Mouse (Mus musculus): Measurements from ENCODE around the gene Nbea. TPM values are rescaled to one million over a fixed set of nuclear protein-coding genes. Genes with fewer than 3 reads are reported as not detected.

Nbea gene
- total and polyA plus RNA-seq, 3 experiments, result 0.04 to 0.27 TPM; not detected in 1

DNA sequence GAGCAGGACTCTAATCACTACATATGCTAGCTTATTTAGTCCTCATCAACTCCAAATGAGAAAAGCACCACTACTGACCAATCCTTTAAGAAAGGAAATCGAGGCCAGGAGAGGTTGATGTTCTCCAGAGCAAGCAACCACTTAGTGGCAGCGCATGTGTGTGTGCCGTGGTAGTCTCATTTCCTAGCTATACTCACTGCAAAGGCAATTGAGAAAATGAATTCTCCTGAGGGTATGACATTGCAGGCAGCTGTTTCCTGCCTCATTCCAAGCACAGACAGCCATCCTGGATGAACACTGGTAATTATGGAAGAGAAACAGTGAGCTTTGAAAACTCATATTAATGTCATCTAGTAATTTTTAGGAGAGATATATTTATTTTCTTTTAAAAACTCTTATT is 358.6 kb downstream of the Nbea start:
- Histone ChIP-seq H3K36me3 (ENCODE audit: control insufficient read depth in 1 of 2, insufficient read depth in 2 of 2, low read length in 2 of 2) (peaks cover 0 to 21% of the 10 kb centered on the region in 2 experiments; a peak in 2 of 4 replicates), H3K4me3 (ENCODE audit: control insufficient read depth in 1 of 2, insufficient read depth in 1 of 2, low read depth in 2 of 2, low read length in 2 of 2) (no peak overlapping the region), H3K9me3 (replicated peaks; ENCODE audit: insufficient read depth, low read length) (no peaks in the 10 kb centered on the region), H3K4me1 (ENCODE audit: control insufficient read depth in 1 of 2, insufficient read depth in 2 of 2, low read length in 2 of 2) (peaks cover 3 to 14% of the 10 kb centered on the region in 2 experiments; a peak in 3 of 4 replicates), H3K27me3 (ENCODE audit: control insufficient read depth in 1 of 2, insufficient read depth in 2 of 2, low read length in 2 of 2) (no peaks in the 10 kb centered on the region), H3K79me2 (ENCODE audit: control insufficient read depth, insufficient read depth, low read length, poor library complexity) (no peaks in the 10 kb centered on the region), H3K9ac (ENCODE audit: control insufficient read depth, low read depth, low read length, poor library complexity, severe bottlenecking) (no peak overlapping the region), H3K27ac (ENCODE audit: control insufficient read depth, low read depth, low read length) (no peak overlapping the region)
- DNase-seq (ENCODE audit: low read depth, low spot score), result no peak
- TF ChIP-seq NELFE (IDR thresholded peaks at IDR 0.05; ENCODE audit: low read depth, low read length) (no peak), HCFC1 (IDR thresholded peaks at IDR 0.05; ENCODE audit: low read depth, low read length) (no peak), TCF12 (IDR thresholded peaks at IDR 0.05; ENCODE audit: low read depth, low read length) (no peak), UBTF (IDR thresholded peaks at IDR 0.05; ENCODE audit: borderline replicate concordance, insufficient read depth, low read depth, low read length) (no peak), SMC3 (IDR thresholded peaks at IDR 0.05; ENCODE audit: low read depth, low read length) (no peak), CHD2 (IDR thresholded peaks at IDR 0.05; ENCODE audit: low read length) (no peak), BHLHE40 (IDR thresholded peaks at IDR 0.05; ENCODE audit: borderline replicate concordance, low read depth, low read length) (no peak), CTCF (IDR thresholded peaks at IDR 0.05 in 2 of 3, conservative IDR thresholded peaks at IDR 0.05 in 1 of 3; ENCODE audit: control insufficient read depth in 1 of 3, insufficient read depth in 1 of 3, low read depth in 2 of 3, low read length in 3 of 3, poor library complexity in 1 of 3, severe bottlenecking in 1 of 3) (no peak), NRF1 (IDR thresholded peaks at IDR 0.05; ENCODE audit: insufficient read depth, low read depth, low read length, poor library complexity, severe bottlenecking) (no peak), POLR2A (IDR thresholded peaks at IDR 0.05; ENCODE audit: control insufficient read depth in 1 of 2, insufficient read depth in 1 of 2, low read depth in 1 of 2, low read length in 2 of 2, poor library complexity in 1 of 2) (no peak), MAZ (IDR thresholded peaks at IDR 0.05; ENCODE audit: low read depth, low read length) (no peak), ZKSCAN1 (IDR thresholded peaks at IDR 0.05; ENCODE audit: low read depth, low read length) (no peak), RCOR1 (IDR thresholded peaks at IDR 0.05; ENCODE audit: low read depth, low read length) (no peak)

DNA sequence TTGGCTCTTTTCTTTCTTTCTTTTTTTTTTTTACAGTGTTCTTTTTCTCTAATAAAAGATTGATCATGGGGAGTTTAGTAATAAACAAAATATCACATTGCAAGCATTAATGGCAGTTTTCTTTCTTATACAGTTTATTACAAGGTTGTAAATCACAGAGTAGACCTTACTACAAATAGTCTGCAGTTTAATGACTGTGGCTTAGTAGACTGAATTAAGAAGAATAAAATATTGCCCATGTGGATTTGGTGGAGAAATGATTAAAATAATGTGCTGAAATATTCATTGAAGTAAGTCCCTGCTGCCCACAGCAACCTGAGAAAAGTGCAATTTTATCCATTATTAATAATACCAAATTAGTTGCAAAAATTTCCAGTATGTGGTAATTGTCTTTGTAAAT is 363.9 kb downstream of the Nbea start:
- H3K9ac ChIP-seq (ENCODE audit: control insufficient read depth, low read depth, low read length, poor library complexity, severe bottlenecking), result no peak overlapping the region
- H3K27me3 ChIP-seq (ENCODE audit: control insufficient read depth in 1 of 2, insufficient read depth in 2 of 2, low read length in 2 of 2), result no peaks in the 10 kb centered on the region
- no peak for DNase-seq (ENCODE audit: low read depth, low spot score)
- H3K27ac ChIP-seq (ENCODE audit: control insufficient read depth, low read depth, low read length), result no peak overlapping the region
- no peaks in the 10 kb centered on the region; a peak in 1 of 4 replicates for H3K4me1 ChIP-seq (ENCODE audit: control insufficient read depth in 1 of 2, insufficient read depth in 2 of 2, low read length in 2 of 2)
- 0 out of 4 replicates have a peak, but pooled peaks cover 0 to 2% of the 10 kb centered on the region in 2 experiments for H3K36me3 ChIP-seq (ENCODE audit: control insufficient read depth in 1 of 2, insufficient read depth in 2 of 2, low read length in 2 of 2)
- H3K4me3 ChIP-seq (ENCODE audit: control insufficient read depth in 1 of 2, insufficient read depth in 1 of 2, low read depth in 2 of 2, low read length in 2 of 2), result no peak overlapping the region
- no peaks in the 10 kb centered on the region for H3K9me3 ChIP-seq (replicated peaks; ENCODE audit: insufficient read depth, low read length)
- TF ChIP-seq CHD1 (IDR thresholded peaks at IDR 0.05; ENCODE audit: low read depth, low read length) (no peak), UBTF (IDR thresholded peaks at IDR 0.05; ENCODE audit: borderline replicate concordance, insufficient read depth, low read depth, low read length) (no peak), ETS1 (IDR thresholded peaks at IDR 0.05; ENCODE audit: low read depth, low read length) (no peak), MEF2A (IDR thresholded peaks at IDR 0.05; ENCODE audit: extremely low read depth, insufficient replicate concordance, low read depth, low read length, poor library complexity, severe bottlenecking) (no peak), POLR2AphosphoS5 (IDR thresholded peaks at IDR 0.05; ENCODE audit: borderline replicate concordance, low read depth, low read length) (no peak), MYB (IDR thresholded peaks at IDR 0.05; ENCODE audit: low read depth, low read length) (no peak)
- H3K79me2 ChIP-seq (ENCODE audit: control insufficient read depth, insufficient read depth, low read length, poor library complexity), result no peaks in the 10 kb centered on the region
